Mouse (Mus musculus) myocyte (in vitro differentiated cells): ENCODE results near the gene Fkbp5.

Experiments used
- CEBPB ChIP-seq: IDR thresholded peaks from 2 replicates; pipeline ENCODE4 v1.6.1; 2011; ENCODE audit warnings: mild to moderate bottlenecking, moderate library complexity; ENCODE audit not compliant: poor library complexity, insufficient read depth, severe bottlenecking
- E2F4 ChIP-seq: IDR thresholded peaks from one replicate; pipeline ENCODE4 v1.6.1; 2011; ENCODE audit warnings: mild to moderate bottlenecking, control low read depth, moderate library complexity; ENCODE audit not compliant: insufficient read depth
- MYOG ChIP-seq, 3 experiments: IDR thresholded peaks; one replicate each; pipeline ENCODE4 v1.6.1; 2011; ENCODE audit warnings: control low read depth in 2 of 3, low read depth in 2 of 3, mild to moderate bottlenecking in 2 of 3; ENCODE audit not compliant: insufficient read length in 2 of 3, control insufficient read depth in 1 of 3, insufficient read depth in 1 of 3
- POLR2A ChIP-seq: IDR thresholded peaks from one replicate; pipeline ENCODE4 v1.6.1; 2011; ENCODE audit warnings: low read depth, mild to moderate bottlenecking, control low read depth, moderate library complexity; ENCODE audit not compliant: insufficient read length
- POLR2AphosphoS2 ChIP-seq: IDR thresholded peaks from one replicate; pipeline ENCODE4 v1.6.1; 2011; ENCODE audit warnings: low read depth, control low read depth; ENCODE audit not compliant: insufficient read length
- TCF12 ChIP-seq: IDR thresholded peaks from one replicate; pipeline ENCODE4 v1.6.1; 2011; ENCODE audit warnings: mild to moderate bottlenecking, control low read depth; ENCODE audit not compliant: poor library complexity, insufficient read depth, severe bottlenecking
- USF1 ChIP-seq: IDR thresholded peaks from one replicate; pipeline ENCODE4 v1.6.1; 2011; ENCODE audit warnings: low read depth, mild to moderate bottlenecking, control low read depth, moderate library complexity

GRCm38 (mm10) chr17:28553040-28553793 is 35.9 kb upstream of the Fkbp5 start:
- TF ChIP-seq POLR2A (no peak), TCF12 (no peak), CEBPB (no peak), USF1 (no peak), POLR2AphosphoS2 (no peak), E2F4 (no peak), MYOG (IDR thresholded peaks at IDR 0.05; ENCODE audit: control insufficient read depth in 1 of 3, insufficient read depth in 1 of 3, insufficient read length in 2 of 3, low read depth in 2 of 3) (no peak)
